Mouse (Mus musculus) neural tube, embryonic 11.5 days (tissue): ENCODE measurements around the gene Cog3. TPM values are rescaled to one million over a fixed set of nuclear protein-coding genes. Genes with fewer than 3 reads are reported as not detected.

Experiments used
- ATAC-seq: fragments of 200-750 bp; cut with Nextera tagmentation; 2 replicates; pipeline ENCODE4 v1.8.0; 2017; ENCODE audit warnings: moderate number of reproducible peaks, mild to moderate bottlenecking, moderate TSS enrichment, moderate library complexity; ENCODE audit not compliant: insufficient read depth, low FRiP score, low TSS enrichment
- DNase-seq: peaks from one replicate; pipeline ENCODE4 v3.0.0-alpha.2; 2015; ENCODE audit warnings: low spot score
- H3K27ac ChIP-seq: fragments of 300-500 bp; sonication (generic); 2 replicates; pipeline ENCODE4 v1.5.1; 2014; ENCODE audit warnings: low read depth, mild to moderate bottlenecking, low read length
- H3K27me3 ChIP-seq: fragments of 300-500 bp; sonication (generic); 2 replicates; pipeline ENCODE4 v1.6.1; 2014; ENCODE audit warnings: mild to moderate bottlenecking, low read length, mixed read lengths; ENCODE audit not compliant: control insufficient read depth, insufficient read depth
- H3K36me3 ChIP-seq: fragments of 300-500 bp; sonication (generic); 2 replicates; pipeline ENCODE4 v1.6.1; 2014; ENCODE audit warnings: mild to moderate bottlenecking, low read length, moderate library complexity, mixed read lengths; ENCODE audit not compliant: control insufficient read depth, insufficient read depth
- H3K4me1 ChIP-seq: fragments of 300-500 bp; sonication (generic); 2 replicates; pipeline ENCODE4 v1.6.1; 2014; ENCODE audit warnings: low read length, mixed read lengths; ENCODE audit not compliant: control insufficient read depth, insufficient read depth
- H3K4me2 ChIP-seq: fragments of 300-500 bp; sonication (generic); 2 replicates; pipeline ENCODE4 v1.6.1; 2014; ENCODE audit warnings: low read depth, mild to moderate bottlenecking, moderate library complexity
- H3K4me3 ChIP-seq: fragments of 300-500 bp; sonication (generic); 2 replicates; pipeline ENCODE4 v1.5.1; 2014; ENCODE audit warnings: low read depth, low read length
- H3K9ac ChIP-seq: fragments of 300-500 bp; sonication (generic); 2 replicates; pipeline ENCODE4 v1.6.1; 2014; ENCODE audit warnings: mild to moderate bottlenecking, low read length
- H3K9me3 ChIP-seq: fragments of 300-500 bp; sonication (generic); 2 replicates; pipeline ENCODE4 v1.6.1; 2016; ENCODE audit warnings: low read length; ENCODE audit not compliant: control insufficient read depth
- WGBS: fragments of 180-500 bp; shearing (Covaris S2); extraction: QIAGEN DNeasy Blood & Tissue Kit; methylation state at CpG from one replicate; pipeline ENCODE4 v1.1.7; 2014; 5-methylcytosine and 5-hydroxymethylcytosine counted together
- polyA plus RNA-seq: library from polyadenylated mRNA; unstranded; fragments of >200 nt; fragmentation: Nextera tagmentation; extraction: Ambion mirVana; gene quantifications from 2 replicates; pipeline ENCODE4 v1.2.1, GENCODE M21; 2014

The Cog3 gene
- polyA plus RNA-seq, 1 experiment from 2014 or later = 30.0 TPM

DNA sequence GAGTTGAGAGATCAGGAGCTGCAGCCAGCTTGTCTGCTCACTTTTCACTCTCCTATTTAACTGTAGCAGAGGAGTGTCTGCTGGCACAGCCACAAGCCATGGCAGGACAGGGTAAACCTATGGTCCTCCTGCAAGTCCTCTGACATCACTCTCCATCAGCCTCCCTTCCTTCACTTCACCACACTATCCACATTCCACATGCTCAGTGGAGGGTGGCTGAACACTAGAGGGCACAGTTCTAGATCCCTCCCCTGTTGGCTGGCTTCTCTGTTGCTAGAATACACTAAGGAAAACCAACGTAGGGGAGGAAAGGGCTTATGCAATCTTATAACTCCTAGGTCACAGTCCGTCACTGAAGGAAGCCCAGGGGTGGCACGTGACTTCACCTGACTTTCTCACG is 27.3 kb downstream of the Cog3 start:
- Histone ChIP-seq H3K4me1 (no peaks in the 10 kb centered on the region), H3K9me3 (no peaks in the 10 kb centered on the region), H3K9ac (no peak overlapping the region), H3K36me3 (peaks cover 7% of the 10 kb centered on the region; the same call in 1 of the 2 replicates), H3K4me2 (no peak overlapping the region), H3K4me3 (no peak overlapping the region), H3K27ac (no peak overlapping the region), H3K27me3 (no peaks in the 10 kb centered on the region)
- no peak for DNase-seq
- no peak for ATAC-seq
- 81% methylated on average over 4 of the region's 4 CpGs for WGBS

DNA sequence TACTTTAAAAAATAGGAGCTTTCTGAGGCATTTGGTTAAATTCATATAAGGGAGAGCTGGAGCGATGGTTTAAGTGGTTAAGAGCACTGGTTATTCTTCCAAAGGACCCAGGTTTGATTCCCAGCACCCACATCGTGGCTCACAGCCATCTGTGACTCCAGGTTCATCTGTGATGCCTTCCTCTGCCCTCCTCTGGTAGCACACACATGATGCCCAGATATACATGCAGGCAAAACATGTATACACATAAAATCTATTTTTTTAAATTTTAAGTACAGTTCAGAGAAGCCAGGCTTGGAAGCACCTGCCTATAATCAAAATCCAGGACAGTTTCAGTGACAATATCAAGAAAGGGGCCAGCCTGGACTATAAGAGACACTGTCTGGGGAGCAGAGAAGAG is 31.5 kb downstream of the Cog3 start:
- DNase-seq (no peak), ATAC-seq (no peak)
- Histone ChIP-seq H3K9me3 (no peaks in the 10 kb centered on the region), H3K4me2 (no peak overlapping the region), H3K27ac (no peak overlapping the region), H3K4me3 (no peak overlapping the region), H3K9ac (no peak overlapping the region), H3K4me1 (no peaks in the 10 kb centered on the region), H3K36me3 (peaks cover 10% of the 10 kb centered on the region), H3K27me3 (no peaks in the 10 kb centered on the region)
- 95% methylated on average over 2 of the region's 2 CpGs for WGBS

DNA sequence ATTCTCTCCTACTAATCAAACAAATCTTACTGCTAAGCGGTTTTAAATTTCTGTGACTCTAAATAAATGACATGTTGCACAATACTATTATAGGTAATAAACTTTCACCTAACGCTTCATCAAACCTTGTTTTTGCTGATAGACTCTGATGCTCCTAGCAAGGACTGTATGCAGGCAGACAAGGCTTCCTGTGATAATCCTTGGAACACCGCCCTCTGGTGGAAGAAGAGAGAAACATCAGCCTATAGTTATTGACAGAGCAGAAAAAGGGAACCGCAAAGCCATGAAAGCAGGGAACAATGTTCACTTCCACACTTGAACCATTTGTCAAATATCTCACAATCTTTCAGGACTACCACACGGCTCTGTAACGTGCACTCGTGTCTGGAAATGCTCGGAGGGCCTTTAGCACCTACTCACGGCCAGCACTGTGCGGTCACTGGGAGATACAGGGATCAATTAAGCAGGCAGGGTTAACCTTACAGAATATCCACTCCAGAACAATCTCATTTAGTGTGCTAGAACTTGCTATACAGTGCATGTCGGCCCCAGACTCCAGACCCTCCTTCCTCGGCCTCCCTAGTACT is 32.2 kb downstream of the Cog3 start:
- whole genome bisulfite sequencing = 60% methylated on average over 12 of the region's 12 CpGs
- H3K27ac ChIP-seq = no peak overlapping the region
- no peaks in the 10 kb centered on the region for H3K9me3 ChIP-seq
- ATAC-seq = no peak
- no peak overlapping the region for H3K4me2 ChIP-seq
- H3K4me1 ChIP-seq = no peaks in the 10 kb centered on the region
- H3K9ac ChIP-seq = no peak overlapping the region
- H3K36me3 ChIP-seq = peaks cover 8% of the 10 kb centered on the region
- DNase-seq = peak; percentile 58
- H3K4me3 ChIP-seq = no peak overlapping the region
- no peaks in the 10 kb centered on the region for H3K27me3 ChIP-seq

DNA sequence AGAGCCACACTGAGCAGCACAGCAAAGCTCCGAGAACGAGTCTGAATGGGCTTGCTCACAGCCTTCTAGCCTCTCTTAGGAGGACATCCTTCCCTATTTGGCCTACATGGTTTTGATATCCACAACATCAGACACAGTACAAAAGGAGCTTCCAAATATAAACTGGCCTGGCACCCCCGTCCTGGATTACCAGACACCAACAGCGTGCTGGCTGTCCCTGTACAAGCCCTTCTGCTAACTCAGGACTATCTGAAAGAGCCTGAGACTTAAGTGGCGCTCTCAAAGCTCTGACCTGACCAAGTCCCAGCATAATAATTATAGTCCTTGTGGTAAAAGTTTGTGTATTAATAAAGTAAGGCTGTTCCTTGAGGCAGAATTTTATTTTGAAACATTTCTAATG is 34.2 kb downstream of the Cog3 start:
- H3K9ac ChIP-seq = no peak overlapping the region
- H3K4me1 ChIP-seq = no peaks in the 10 kb centered on the region
- ATAC-seq = no peak
- no peaks in the 10 kb centered on the region for H3K27me3 ChIP-seq
- H3K4me3 ChIP-seq = no peak overlapping the region
- no peak for DNase-seq
- H3K4me2 ChIP-seq = no peak overlapping the region
- no peak overlapping the region for H3K27ac ChIP-seq
- peaks cover 6% of the 10 kb centered on the region for H3K36me3 ChIP-seq
- H3K9me3 ChIP-seq = no peaks in the 10 kb centered on the region
- 95% methylated on average over 5 of the region's 5 CpGs for WGBS

DNA sequence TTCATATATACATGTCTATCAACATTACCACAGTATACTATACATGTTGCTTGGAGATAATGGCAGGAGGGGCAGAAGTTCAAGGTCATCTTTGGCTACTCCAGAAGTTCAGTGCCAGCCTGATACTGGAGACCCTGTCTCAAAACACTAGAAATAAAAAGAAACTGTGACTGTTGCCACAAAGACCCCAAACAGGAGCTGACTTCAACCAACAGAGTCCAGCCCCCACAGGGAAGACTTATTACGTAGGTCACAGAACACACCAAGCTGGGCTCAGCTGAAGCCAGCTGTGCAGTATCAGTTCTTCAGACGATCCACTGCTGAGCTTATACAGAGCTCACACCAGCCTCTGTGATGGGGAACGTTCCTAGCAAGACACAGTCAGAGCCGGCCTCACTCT is 37.9 kb downstream of the Cog3 start:
- H3K4me2 ChIP-seq = no peak overlapping the region
- DNase-seq (no peak), ATAC-seq (no peak)
- H3K4me3 ChIP-seq = no peak overlapping the region
- peaks cover 2% of the 10 kb centered on the region; the same call in 1 of the 2 replicates for H3K36me3 ChIP-seq
- H3K4me1 ChIP-seq = no peaks in the 10 kb centered on the region
- 98% methylated on average over 4 of the region's 4 CpGs for WGBS
- H3K27me3 ChIP-seq = no peaks in the 10 kb centered on the region
- no peaks in the 10 kb centered on the region for H3K9me3 ChIP-seq
- no peak overlapping the region for H3K9ac ChIP-seq
- H3K27ac ChIP-seq = no peak overlapping the region

DNA sequence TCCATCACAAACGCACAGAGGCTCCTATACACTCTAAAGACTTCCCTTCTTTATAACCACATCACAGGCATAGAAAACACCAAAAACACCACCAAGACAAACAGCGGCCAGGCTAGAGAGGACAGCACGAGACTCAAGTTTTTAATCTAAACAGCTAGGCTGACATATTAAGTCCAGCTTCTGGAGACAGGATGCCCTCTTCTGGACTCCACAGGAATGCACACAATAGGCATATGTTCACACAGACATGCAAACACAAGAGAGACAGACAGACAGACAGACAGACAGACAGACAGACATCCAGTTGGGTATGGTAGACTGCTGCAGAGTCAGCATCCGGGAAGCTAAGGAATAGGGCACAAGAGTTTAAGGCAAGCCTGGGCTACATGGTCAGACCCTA is 40.7 kb downstream of the Cog3 start:
- Histone ChIP-seq H3K4me2 (no peak overlapping the region), H3K27ac (no peak overlapping the region), H3K9ac (no peak overlapping the region), H3K27me3 (no peaks in the 10 kb centered on the region), H3K9me3 (no peaks in the 10 kb centered on the region), H3K4me3 (no peak overlapping the region), H3K4me1 (no peaks in the 10 kb centered on the region), H3K36me3 (peaks cover 2% of the 10 kb centered on the region; the same call in 1 of the 2 replicates)
- no peak for ATAC-seq
- WGBS = 79% methylated on average over 4 of the region's 4 CpGs
- peak; percentile 26 for DNase-seq

DNA sequence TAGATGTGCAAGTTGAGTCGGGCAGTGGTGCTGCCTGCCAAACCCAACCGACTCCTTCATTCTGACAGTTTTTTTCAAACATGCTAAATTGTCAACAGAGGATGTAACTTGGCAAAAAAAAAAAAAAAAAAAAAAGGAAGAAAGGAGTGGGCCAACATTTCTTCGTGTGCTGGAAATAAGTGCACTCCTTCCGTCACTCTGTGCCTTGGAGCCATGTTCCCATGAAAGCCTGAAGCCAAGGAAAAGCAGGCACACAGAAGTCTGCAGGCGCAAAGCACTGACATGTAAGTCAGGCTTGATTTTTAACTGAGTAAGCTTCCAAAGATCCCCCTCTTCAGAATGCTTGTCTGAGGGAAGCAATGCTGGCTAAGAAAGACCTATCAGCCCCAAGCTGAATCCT is 41.6 kb downstream of the Cog3 start:
- no peak overlapping the region for H3K9ac ChIP-seq
- H3K4me1 ChIP-seq = no peaks in the 10 kb centered on the region
- H3K27ac ChIP-seq = no peak overlapping the region
- 87% methylated on average over 5 of the region's 5 CpGs for WGBS
- no peaks in the 10 kb centered on the region for H3K9me3 ChIP-seq
- peaks cover 2% of the 10 kb centered on the region; the same call in 1 of the 2 replicates for H3K36me3 ChIP-seq
- no peak for ATAC-seq
- H3K4me3 ChIP-seq = no peak overlapping the region
- H3K27me3 ChIP-seq = no peaks in the 10 kb centered on the region
- DNase-seq = no peak
- no peak overlapping the region for H3K4me2 ChIP-seq

DNA sequence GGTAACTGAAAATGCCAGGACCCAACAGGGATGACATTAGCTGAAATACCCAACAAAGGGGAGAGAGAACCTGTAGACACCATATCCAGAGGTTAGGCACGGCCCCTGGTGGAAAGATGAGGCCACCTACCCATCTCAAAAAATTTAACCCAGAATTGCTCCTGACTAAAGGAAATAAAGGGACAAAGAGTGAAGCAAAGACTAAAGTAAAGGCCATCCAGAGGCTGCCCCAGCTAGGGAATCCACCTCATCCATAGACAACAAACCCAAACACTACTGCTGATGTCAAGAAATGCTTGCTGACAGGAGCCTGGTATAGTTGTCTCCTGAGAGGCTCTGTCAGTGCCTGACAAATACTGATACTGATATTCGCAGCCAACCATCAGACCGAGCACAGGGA is 42.6 kb downstream of the Cog3 start:
- Histone ChIP-seq H3K9me3 (no peaks in the 10 kb centered on the region), H3K36me3 (peaks cover 2% of the 10 kb centered on the region; the same call in 1 of the 2 replicates), H3K27ac (no peak overlapping the region), H3K4me2 (no peak overlapping the region), H3K9ac (no peak overlapping the region), H3K4me3 (no peak overlapping the region), H3K4me1 (no peaks in the 10 kb centered on the region), H3K27me3 (no peaks in the 10 kb centered on the region)
- no peak for ATAC-seq
- 95% methylated on average over 3 of the region's 3 CpGs for WGBS
- no peak for DNase-seq

DNA sequence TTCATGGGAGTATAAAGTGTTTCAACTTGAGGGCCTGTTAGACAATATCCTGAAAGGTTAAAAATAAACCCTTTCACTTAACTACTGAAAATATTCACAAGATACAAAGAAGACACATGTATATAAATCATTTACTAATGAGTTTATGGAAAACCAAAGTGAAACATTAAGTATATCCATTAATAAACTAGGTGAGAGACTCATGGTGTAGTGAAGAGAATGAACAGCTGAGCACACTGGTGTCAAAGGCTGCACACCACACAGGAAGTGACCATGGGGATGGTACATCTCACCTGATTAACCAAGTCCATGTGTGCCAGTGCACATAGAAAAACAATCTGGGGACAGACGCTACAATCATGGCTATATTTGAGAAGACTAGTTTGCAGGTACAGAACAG is 45.3 kb downstream of the Cog3 start:
- H3K27ac ChIP-seq = no peak overlapping the region
- no peaks in the 10 kb centered on the region for H3K4me1 ChIP-seq
- no peaks in the 10 kb centered on the region for H3K27me3 ChIP-seq
- 96% methylated on average over 1 of the region's 1 CpGs for WGBS
- ATAC-seq (no peak), DNase-seq (no peak)
- H3K4me3 ChIP-seq = no peak overlapping the region
- no peak overlapping the region for H3K9ac ChIP-seq
- no peak overlapping the region for H3K4me2 ChIP-seq
- no peaks in the 10 kb centered on the region for H3K9me3 ChIP-seq
- H3K36me3 ChIP-seq = peaks cover 2% of the 10 kb centered on the region
